Mouse (Mus musculus) MEL-GATA-1-ER (cell line): ENCODE results near the gene Olfr1373.

ENCODE experiments used
- DNase-seq: peaks from one replicate; pipeline ENCODE4 v3.0.0-alpha.2; 2012; ENCODE audit warnings: low read depth; ENCODE audit errors: extremely low read depth

Gene Olfr1373

DNA sequence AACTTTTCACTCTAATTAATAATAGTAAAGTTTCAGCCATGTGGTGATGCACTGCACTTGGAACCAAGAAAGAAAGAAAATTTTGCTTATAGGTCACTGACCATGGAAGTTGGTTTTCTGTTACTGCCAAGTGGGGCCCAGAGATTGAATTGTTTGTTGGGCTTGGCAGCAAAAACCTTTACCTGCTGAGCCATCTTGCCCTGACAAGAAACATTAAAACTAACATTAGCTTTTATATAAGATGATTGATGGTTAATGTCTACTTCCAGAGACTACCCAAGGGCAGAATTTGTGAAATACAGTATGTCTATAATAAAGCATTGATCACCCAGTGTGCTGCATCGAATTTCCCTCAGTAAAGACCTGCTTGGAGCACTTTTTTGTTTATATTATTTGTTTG lies 38.9 kb downstream of the Olfr1373 start:
- no peak for DNase-seq

DNA sequence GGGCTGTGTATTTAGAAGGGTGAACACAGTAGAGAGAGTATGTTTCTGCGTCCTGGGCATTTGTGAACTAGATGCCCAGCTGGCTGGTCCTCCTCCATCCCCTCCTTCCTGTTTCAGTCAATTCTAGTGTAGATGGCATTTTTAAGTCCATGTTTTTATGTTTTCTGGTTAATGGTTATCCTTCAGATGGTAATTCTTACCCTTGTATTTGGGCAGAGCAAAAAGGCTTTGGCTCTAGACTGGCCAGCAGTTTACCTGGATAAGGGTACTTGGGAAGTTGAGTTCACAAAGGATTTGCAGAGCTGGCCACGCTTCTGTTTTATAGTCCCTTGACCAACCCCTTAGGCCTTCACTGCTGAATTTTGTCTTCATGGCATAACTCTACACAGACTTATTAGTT lies 39.3 kb downstream of the Olfr1373 start:
- no peak for DNase-seq

DNA sequence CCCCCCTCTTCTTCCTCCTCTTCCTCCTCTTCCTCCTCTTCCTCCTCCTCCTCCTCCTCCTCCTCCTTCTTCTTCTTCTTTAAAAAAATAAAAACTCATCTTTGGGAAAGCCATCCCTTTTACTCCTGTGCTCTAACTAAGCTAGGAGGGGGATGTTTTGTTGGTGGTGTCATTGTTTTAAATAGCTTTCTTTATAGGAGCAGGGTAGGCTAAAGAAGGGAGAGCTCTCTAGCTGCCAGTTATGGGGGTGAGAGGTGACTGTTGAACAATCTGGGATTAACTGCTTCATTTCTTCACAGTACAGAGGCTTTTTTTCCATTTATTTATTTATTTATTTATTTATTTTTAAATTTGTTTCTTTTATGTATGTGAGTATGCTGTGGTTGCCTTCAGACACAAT lies 39.8 kb downstream of the Olfr1373 start:
- no peak for DNase-seq

DNA sequence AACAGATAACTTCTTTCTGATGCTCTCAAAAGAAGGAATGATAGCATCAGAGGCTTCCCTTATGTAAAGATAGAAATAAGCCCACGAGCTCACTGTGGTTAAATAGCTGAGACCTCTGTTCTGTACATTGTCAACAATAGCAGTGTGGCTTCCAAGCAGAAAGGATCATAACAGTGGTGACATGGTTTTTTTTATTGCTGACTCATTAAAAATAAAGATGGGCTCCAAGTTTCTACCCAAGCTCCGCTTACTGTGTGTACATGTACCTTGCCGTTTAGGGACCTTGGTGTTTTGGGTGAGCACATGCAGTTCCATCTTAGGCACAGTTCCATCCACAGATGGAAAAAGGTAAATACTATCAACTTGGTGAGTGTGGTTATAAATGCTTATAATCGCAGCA lies 42.4 kb downstream of the Olfr1373 start:
- no peak for DNase-seq

DNA sequence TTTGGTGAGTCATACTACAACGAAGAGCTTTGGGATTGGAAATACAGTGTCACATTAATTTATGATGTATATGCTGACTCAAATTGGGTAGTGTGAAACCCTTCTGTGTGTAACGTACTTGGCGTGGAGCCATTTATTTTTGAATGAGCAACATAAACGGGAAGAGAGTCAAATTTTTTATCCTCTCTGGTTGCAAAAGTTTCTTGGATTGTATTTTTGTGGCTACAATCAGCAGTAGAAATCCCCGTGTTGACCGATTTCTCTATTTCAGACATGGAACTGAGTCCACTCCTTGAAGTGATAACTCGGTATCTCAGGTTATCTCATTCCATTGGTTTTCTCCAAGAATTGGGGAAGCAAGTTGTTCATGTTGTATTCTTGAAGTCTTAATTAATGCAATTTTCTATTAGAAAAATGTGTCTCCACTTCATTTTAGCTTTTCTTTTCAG lies 45.5 kb downstream of the Olfr1373 start:
- peak; percentile 50 for DNase-seq

DNA sequence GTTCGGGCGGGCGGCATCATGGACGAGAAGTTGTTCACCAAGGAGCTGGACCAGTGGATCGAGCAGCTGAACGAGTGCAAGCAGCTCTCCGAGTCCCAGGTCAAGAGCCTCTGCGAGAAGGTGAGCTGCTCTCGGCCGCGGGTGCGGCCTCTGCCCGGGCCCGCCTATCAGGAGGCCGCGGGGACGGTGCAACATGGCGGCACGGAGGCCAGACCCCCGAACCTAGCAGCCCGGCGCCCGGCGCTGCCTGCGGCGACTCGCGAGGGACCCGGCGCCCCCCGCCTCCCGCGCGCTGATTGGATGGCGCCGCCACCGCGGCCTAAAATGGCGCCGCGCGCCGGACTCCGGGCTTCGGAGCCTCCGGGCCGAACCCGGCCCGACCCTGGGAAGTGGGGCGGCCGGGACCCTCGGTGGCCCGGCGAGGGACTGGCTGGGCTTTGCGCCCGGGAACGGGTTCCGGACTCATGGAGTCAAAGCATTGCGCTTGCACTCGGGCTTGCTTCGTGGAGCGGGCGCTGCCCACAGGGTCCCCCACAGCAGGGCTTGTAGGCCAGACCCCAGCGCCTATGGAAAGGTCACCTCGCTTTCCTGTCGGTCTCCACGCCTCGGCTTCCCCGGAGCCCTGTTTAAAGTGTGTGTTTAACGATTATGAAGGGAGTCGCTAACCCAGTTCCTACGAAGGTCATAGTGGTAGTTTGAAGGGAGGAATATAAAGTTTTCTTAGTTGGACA lies 46.1 kb downstream of the Olfr1373 start:
- DNase-seq: no peak

DNA sequence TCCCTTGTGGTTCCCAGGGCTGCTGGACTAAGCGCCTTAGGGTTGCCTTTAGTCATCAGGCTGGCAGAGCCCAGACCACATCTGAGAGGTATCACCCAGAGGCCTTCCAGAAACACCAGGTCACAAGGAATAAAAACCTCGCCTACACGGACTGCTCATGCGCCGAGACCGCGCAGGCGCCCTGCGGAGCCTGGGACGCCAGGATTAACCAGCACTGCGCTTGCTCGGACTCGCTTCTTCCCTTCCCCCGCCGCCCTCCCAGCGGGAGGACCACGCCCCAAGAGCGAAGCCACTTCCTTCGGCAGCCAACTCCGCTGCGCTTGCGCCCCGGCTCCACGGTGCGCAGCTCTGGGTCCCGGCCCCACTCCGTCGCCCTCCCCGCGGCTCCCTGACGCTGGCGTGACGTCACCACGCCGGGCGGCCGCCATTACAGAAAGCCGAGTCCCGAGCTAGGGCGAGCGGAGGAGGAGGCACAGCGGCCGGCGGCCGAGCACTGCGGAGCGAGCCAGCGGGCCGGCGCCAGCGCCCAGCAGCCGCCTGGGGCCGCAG lies 46.9 kb downstream of the Olfr1373 start, which contains the start of gene Ppp2ca:
Gene Ppp2ca (plus strand): TSS at position 284 of the 549 bp plus-strand sequence.
- peak; percentile 90 for DNase-seq

DNA sequence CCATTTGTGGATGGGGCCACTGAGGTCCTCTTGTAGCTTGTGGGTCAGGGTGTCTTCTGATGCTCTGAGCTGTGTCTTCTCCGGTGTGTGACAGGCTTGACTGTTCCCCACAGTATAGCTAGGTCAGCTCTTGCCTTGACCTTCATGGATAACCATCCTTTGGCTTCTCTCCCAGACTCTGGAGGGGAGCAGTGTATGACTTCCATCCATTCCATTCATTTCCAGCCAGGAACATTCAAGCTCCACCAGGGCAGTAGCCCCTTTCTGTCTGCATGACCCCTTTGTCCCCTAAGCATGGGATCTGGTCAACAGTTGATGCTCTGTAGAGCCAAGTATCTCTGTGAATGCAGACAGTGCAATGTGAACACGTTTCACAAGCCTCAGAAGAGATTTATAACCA lies 47.7 kb downstream of the Olfr1373 start:
- DNase-seq: no peak

DNA sequence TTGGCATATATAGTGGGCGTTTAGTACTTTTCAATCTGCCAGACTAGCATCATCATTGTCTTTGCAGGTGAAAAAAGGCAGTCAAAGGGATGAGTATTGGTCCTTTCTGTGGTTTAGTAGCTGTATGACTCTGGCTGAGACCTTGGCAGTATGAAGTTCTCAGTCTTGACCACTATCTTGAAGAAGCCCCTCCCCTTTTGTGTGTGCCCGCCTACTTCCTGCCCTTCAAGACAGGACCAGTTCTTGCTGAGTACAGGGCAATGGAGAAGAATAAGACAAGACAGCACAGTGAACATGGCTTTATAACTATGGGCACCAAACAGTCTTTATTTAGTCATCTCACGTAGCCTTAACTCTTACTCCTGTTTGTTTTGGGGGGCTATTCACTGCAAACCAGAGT lies 48.3 kb downstream of the Olfr1373 start:
- DNase-seq: peak; percentile 26
